Mouse (Mus musculus) thymus, postnatal 0 days (tissue): ENCODE measurements around the gene Phf11a. TPM values are rescaled to one million over a fixed set of nuclear protein-coding genes. Genes with fewer than 3 reads are reported as not detected.
"Not testable (repeated sequence)": the region's sequence is repeated elsewhere in the genome, so short reads cannot be mapped to it uniquely, and the experiment has no call there.

Source experiments
- DNase-seq: peaks from one replicate; pipeline ENCODE4 v3.0.0-alpha.2; 2015; ENCODE audit warnings: low spot score
- polyA plus RNA-seq: library from polyadenylated mRNA; unstranded; fragments of >200 nt; fragmentation: Nextera tagmentation; extraction: Ambion mirVana; gene quantifications from 2 replicates; pipeline ENCODE4 v1.2.1, GENCODE M21; 2015

Gene Phf11a
- polyA plus RNA-seq, result 0.62 and 1.0 TPM in 2 replicates

DNA sequence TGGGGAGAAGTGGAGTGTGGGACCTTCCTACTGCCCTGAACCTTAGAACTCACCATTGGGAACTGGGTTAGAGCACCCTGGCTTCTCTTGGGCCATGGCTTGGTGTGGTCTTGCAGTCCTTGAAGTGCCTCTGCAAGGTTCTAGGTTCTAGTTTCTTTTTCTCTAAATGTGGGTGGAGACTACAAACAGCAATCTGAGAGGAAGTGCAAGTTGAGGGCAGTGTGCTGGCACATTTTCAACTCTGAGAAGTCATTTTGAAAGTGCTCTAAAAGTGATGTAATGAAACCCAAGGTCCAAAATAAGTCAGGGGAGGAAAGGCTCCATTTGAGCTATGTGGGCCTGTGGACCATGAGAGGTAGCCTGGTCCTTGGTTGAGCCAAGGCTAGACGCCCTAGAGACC lies at the start of gene Phf11a:
Gene Phf11a (minus strand): TSS at position 132 of the 400 bp plus-strand sequence.
- DNase-seq, result not testable (repeated sequence)

DNA sequence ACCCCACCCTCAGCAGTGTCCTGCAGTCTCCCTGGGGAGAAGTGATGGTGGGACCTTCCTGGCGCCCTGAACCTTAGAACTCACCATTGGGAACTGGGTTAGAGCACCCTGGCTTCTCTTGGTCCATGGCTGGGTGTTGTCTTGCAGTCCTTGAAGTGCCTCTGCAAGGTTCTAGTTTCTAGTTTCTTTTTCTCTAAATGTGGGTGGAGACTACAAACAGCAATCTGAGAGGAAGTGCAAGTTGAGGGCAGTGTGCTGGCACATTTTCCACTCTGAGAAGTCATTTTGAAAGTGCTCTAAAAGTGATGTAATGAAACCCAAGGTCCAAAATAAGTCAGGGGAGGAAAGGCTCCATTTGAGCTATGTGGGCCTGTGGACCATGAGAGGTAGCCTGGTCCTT lies 43.9 kb upstream of the Phf11a start, which contains the start of gene Phf11b:
Gene Phf11b (minus strand): TSS at position 163 of the 400 bp plus-strand sequence.
- DNase-seq, result peak; percentile 14

DNA sequence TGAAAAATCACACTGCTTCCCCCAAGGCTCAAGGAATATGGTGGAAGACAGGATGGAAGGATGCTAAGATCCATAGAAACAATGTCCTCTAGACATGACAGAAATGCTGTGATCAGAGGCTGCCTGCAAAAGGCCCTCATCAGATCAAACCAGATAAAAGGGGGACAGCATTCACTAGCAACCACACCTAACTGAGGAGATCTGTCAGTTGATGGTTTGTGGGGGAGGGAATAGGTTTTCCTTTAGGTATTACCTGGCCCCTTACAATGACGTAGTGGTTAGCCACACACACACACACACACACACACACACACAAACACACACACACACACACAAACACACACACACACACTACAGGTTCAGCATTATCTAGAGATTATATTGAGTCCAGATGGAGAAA lies 42.2 kb upstream of the Phf11a start:
- DNase-seq, result no peak

DNA sequence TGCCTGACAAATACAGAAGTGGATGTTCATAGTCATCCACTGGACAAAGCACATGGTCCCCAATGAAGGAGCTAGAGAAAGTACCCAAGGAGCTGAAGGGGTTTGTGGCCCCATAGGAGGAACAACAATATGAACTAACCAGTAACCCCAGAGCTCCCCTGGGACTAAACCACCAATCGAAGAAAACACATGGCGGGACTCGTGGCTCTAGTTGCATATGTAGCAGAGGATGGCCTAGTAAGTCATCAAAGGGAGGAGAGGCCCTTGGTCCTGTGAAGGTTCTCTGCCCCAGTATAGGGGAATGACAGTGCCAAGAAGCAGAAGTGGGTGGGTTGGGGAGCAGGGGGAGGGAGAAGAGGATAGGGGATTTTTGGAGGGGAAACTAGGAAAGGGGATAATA lies 38.7 kb upstream of the Phf11a start:
- DNase-seq, result not testable (repeated sequence)

DNA sequence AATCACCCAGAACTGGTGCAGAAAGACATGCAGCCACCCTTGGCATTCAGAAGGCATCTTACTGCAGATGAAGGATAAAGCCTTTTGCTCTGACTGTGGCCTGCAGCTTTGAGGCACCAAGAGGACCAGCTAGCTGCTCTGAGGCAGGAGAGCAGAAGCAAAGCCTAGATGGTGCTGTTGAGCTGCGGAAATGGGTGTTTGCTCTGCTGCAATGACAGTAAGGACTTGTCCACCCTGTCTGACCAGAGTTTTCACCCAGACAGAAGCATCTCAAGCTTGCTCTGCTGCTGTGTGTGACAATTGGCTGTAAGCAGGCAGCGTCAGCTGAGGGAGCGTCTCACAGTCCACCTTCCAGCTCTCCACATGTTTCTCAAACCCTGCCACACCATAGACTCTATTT lies 33.2 kb upstream of the Phf11a start:
- not testable (repeated sequence) for DNase-seq

DNA sequence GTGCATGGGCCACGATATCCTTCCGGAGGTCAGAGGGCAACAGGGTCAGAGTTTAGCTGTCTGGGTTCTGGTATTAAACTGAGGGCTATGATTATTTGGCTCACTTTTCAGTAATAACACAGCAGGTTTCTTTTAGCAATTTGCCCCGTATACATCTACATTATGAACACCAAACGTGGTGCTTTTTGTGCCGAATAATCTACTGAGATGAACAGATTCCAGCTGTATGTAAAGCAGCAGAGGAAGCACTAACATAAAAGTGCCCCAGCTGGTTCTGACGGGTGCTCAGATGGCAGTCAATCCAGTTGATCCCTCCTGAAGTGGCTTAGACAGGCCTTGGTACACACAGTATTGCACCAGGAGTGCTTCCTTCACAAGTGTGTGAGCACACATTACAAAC lies 22.6 kb upstream of the Phf11a start:
- not testable (repeated sequence) for DNase-seq

DNA sequence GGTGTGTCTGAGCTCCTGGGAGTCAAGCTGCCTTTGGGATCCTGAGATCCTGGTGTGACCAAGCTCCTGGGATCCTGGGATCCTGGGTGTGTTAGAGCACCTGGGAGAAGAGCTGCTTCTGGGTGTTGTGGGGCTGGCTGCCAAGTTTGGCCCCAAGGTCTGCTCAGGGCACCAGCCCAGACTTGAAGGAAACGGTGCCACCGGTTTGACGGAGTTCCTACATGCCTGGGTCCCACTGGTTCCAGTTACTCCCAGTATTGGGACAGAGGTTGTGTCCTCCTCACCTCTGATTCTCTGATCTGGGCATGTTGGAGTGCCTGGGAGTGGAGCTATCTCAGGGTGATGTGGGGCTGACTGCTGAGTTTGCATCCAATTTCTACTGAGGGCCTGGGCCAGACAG lies 21.7 kb upstream of the Phf11a start:
- DNase-seq, result not testable (repeated sequence)

DNA sequence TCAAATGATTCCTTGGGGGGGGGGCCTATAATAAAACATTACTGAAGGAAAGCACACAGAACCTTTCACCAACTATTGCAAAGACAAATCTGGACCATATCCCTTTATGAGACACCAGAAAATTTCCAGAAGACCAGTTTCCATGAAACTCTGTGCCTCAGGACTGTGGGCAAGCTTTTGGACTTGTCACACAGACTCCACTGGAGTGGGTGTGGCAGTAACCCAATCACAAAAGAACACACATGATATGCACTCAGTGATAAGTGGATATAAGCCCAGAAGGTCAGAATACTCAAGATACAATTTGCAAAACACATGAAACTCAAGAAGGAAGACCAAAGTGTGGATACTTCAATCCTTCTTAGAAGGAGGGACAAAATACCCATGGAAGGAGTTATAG lies 5.6 kb downstream of the Phf11a start:
- not testable (repeated sequence) for DNase-seq

DNA sequence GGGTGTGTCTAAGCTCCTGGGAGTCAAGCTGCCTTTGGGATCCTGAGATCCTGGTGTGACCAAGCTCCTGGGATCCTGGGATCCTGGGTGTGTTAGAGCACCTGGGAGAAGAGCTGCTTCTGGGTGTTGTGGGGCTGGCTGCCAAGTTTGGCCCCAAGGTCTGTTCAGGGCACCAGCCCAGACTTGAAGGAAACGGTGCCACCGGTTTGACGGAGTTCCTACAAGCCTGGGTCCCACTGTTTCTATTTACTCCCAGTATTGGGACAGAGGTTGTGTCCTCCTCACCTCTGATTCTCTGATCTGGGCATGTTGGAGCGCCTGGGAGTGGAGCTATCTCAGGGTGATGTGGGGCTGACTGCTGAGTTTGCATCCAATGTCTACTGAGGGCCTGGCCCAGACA lies 22.4 kb downstream of the Phf11a start:
- not testable (repeated sequence) for DNase-seq

DNA sequence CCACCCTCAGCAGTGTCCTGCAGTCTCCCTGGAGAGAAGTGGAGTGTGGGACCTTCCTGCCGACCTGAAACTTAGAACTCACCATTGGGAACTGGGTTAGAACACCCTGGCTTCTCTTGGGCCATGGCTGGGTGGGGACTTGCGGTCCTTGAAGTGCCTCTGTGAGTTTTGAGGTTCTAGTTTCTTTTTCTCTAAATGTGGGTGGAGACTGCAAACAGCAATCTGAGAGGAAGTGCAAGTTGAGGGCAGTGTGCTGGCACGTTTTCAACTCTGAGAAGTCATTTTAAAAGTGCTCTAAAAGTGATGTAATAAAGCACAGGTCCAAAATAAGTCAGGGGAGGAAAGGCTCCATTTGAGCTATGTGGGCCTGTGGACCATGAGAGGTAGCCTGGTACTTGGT lies 37.3 kb downstream of the Phf11a start, which contains the start of gene Gm6904:
Gene Gm6904 (minus strand): TSS at position 161 of the 400 bp plus-strand sequence.
- DNase-seq, result no peak

DNA sequence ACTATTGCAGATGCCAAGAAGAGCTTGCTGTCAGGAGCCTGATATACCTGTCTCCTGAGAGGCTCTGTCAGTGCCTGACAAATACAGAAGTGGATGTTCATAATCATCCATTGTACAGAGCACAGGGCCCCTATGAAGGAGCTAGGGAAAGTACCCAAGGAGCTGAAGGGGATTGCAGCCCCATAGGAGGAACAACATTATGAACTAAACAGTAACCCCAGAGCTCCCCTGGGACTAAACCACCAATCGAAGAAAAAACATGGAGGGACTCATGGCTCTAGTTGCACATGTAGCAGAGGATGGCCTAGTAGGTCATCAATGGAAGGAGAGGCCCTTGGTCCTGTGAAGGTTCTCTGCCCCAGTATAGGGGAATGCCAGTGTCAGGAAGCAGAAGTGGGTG lies 41.5 kb downstream of the Phf11a start:
- not testable (repeated sequence) for DNase-seq

DNA sequence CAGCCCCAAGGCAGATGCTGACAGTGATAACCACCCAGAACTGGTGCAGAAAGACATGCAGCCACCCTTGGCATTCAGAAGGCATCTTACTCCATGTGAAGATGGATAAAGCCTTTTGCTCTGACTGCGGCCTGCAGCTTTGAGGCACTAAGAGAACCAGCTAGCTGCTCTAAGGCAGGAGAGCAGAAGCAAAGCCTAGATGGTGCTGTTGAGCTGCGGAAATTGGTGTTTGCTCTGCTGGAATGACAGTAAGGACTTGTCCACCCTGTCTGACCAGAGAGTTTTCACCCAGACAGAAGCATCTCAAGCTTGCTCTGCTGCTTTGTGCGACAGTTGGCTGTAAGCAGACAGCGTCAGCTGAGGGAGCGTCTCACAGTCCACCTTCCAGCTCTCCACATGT lies 47.0 kb downstream of the Phf11a start:
- not testable (repeated sequence) for DNase-seq

DNA sequence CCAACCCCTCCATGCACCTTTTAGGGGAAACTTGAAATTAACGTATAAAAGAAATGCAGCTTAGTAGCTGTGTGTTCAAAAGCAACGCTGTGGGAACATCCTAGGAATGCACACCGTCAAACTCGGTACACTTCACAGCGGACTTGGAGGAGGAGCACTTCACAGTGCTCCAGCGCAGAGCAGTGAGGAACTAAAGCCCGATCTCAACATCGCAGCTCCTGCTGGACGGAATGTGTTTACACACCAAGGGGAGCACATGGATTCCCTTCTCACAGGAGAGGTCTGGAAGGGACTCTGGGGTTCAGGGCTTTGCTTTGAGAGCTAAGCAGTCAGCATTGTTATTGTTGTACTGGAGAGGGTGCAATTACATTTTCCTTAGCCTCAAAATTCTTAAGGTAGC lies 63.7 kb downstream of the Phf11a start:
- DNase-seq, result no peak

DNA sequence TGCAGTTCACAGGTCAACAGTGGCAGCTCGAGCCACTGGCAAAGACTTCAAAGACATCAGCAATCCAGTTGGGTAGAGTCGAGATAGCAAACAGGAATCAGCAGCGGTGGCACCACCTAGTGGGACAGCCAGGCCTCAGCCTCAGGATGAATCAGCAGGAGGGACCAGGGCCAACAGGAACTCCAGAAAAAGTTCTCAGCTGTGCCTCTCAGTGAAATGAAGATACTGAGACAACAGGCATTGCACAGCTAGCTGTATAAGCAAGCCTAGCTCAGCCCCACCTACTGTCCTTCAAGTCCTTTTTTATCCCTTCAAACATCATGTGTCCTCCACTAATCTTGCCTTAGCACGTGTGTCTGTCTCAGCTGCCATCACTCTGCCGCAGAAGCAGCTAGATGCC lies 65.3 kb downstream of the Phf11a start:
- DNase-seq, result no peak

DNA sequence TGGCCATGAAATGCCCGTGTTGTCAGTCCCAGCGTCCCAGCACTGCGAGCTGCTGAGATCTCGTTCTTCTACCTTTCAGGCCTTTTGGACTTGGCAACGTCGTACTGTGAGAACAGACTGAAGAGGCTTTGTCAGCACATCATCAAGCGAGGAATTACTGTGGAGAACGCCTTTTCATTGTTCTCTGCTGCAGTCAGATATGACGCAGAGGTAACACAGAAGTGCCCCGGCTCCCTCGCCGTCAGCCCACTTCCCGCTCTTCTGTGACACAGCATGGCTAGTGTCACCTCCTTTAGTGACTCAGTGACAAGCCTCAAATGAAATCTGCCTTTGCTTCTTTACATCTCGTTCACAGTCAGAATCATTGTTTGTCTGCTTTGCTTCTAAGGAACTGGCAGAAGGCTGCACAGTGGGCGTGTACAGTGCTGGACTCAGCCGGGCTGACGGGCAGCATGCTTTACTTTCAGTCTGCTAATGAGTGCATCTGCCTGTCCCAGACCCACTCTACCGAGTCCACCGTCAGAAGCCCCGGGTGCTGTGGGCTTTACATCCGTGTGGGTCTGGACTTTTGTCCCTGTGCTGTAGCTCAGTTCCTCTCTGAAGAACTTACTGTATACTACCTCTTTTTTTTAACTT lies 66.9 kb downstream of the Phf11a start:
- DNase-seq, result no peak

DNA sequence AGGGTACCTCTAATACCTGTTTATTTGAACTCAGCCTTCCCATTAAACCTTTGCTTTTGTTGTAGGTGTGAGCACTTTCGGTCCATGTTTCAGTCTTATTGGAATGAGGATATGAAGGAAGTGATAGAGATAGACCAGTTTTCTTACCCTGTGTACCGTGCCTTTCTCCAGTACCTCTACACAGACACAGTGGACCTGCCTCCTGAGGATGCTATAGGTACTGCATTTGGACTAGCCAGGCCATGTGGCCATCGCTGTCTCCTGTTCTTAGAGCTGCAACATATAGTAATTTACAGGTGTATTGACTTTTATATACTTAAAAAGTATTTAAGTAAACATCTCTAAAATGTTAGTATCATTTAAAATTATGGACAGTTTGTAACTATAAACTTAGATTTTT lies 67.5 kb downstream of the Phf11a start:
- DNase-seq, result no peak

Other genes with a start within 250 kb of the Phf11a start
- not detected in 2 replicates for gene 1700129C05Rik, start 154.6 kb downstream of the Phf11a start, polyA plus RNA-seq
- gene Gm5142, start 118.8 kb downstream of the Phf11a start, polyA plus RNA-seq, result not detected in 2 replicates
- gene Rcbtb1, start 96.3 kb downstream of the Phf11a start, polyA plus RNA-seq, result 18.6 and 25.6 TPM in 2 replicates
- not detected in 2 replicates for gene Gm6904, start 37.3 kb downstream of the Phf11a start, polyA plus RNA-seq
- 6.6 and 7.0 TPM in 2 replicates for gene Phf11b, start 43.8 kb upstream of the Phf11a start, polyA plus RNA-seq
- gene Phf11d, start 67.9 kb upstream of the Phf11a start, polyA plus RNA-seq, result 12.8 and 15.9 TPM in 2 replicates
- 4.2 and 5.8 TPM in 2 replicates for gene Phf11c, start 97.9 kb upstream of the Phf11a start, polyA plus RNA-seq
- 14.2 and 14.6 TPM in 2 replicates for gene Setdb2, start 143.4 kb upstream of the Phf11a start, polyA plus RNA-seq
- gene Cab39l, start 143.4 kb upstream of the Phf11a start, polyA plus RNA-seq, result 29.3 and 31.8 TPM in 2 replicates